Mouse (Mus musculus) MN1 (cell line): Measurements from ENCODE around the gene Apeh.

Experiments used
- DNase-seq: peaks from one replicate; pipeline ENCODE4 v3.0.0-alpha.2; 2016; ENCODE audit warnings: low spot score

Gene Apeh

GRCm38 (mm10) chr9:108051184-108051930 is 43.0 kb downstream of the Apeh start:
- no peak for DNase-seq

GRCm38 (mm10) chr9:108049561-108050251 is 44.7 kb downstream of the Apeh start:
- no peak for DNase-seq

GRCm38 (mm10) chr9:108049016-108049455 is 45.4 kb downstream of the Apeh start, which contains the start of gene Gmppb:
Gmppb (plus strand) TSS chr9:108049242.
- DNase-seq: peak; percentile 97

DNA sequence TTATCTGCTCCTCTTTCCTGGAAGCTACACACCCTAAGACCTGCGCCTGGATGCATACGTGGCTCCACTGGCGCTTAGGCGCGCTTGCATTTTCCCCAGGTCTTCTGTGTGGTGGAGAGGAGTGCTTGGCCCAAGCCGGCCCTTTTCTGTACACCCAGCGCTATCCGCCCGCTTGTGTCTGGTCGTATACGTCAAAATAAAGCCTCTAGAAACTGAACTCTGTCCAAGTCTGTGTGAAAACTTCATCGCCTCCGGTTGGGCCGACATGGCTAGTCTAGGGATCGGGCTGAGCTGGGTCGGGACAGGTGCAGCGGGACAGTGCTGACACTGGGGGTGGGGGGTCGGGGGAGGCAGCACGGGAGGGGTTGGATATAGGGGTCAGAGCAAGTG is 45.8 kb downstream of the Apeh start:
- DNase-seq: peak; percentile 44

GRCm38 (mm10) chr9:108047601-108048565 is 46.5 kb downstream of the Apeh start:
- DNase-seq: no peak

- DNase-seq: no peak
Measured at GRCm38 (mm10) chr9:108046582-108046981, 47.8 kb downstream of the Apeh start.

GRCm38 (mm10) chr9:108044751-108045492 is 49.5 kb downstream of the Apeh start:
- no peak for DNase-seq
